31 mouse cellular contexts compared by ENCODE assay signal in the genomic region with DNA sequence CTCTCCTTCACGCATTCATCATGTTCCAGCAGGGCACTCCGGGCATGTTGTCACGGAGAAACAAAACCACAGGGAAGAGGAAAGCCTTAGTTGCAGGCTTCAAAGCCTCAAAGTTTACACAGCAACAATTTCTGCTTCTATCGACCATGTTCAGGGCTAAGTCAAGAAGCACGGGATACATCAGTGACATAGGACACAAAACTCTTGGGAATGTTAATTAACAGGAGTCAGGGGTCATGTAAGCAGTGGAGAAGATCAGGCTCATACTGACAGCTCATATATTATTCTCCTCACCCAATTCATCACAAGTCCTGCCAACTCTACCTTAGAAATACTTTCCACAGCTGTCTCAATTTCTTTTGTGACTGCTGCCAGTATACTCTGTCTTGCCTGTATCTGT.
DNase-seq lines count a peak whose midpoint lies in the region; ATAC-seq lines count a peak whose summit lies in the region.
"Had no signal": no experiment of that assay in that cellular context is flagged by ENCODE, and none has a peak within 500 bp of the region (broad histone marks: within the 10 kb centered on the region; RNA-seq: fewer than 3 reads in every experiment).

No protein-coding gene starts in this region.

- WGBS in kidney, embryonic 14.5 days: 39% methylated on average over 5 of the region's 5 CpGs
- WGBS in hindbrain, embryonic 13.5 days: 26% methylated on average over 5 of the region's 5 CpGs
- 47% methylated on average over 5 of the region's 5 CpGs for WGBS in midbrain, embryonic 16.5 days

- 0 out of 2 replicates have a peak, but pooled peaks cover under 1% of the 10 kb centered on the region for H3K9me3 ChIP-seq in kidney, embryonic 14.5 days (ENCODE audit: control insufficient read depth, low read length)
- H3K9me3 ChIP-seq in hindbrain, embryonic 13.5 days: peaks cover 3% of the 10 kb centered on the region; the same call in 1 of the 2 replicates
- H3K9me3 ChIP-seq in midbrain, embryonic 16.5 days (replicated peaks; ENCODE audit: control insufficient read depth, low read length, poor library complexity, severe bottlenecking): peaks cover under 1% of the 10 kb centered on the region; the same call in 1 of the 2 replicates
- H3K9me3 ChIP-seq: intestine, embryonic 15.5 days had no signal

- H3K4me2 ChIP-seq in kidney, embryonic 14.5 days (replicated peaks; ENCODE audit: low read depth, low read length): no peak overlapping the region
- no peak overlapping the region for H3K4me2 ChIP-seq in hindbrain, embryonic 13.5 days
- H3K4me2 ChIP-seq in midbrain, embryonic 16.5 days (ENCODE audit: low read length): no peak overlapping the region
- H3K4me2 ChIP-seq: embryonic facial prominence, embryonic 12.5 days; heart, embryonic 13.5 days; intestine, embryonic 15.5 days; limb, embryonic 13.5 days; liver, embryonic 11.5 days; midbrain, embryonic 11.5 days; neural tube, embryonic 13.5 days had no signal

- H3K4me3 ChIP-seq in kidney, embryonic 14.5 days (ENCODE audit: low read length): no peak overlapping the region
- H3K4me3 ChIP-seq in hindbrain, embryonic 13.5 days: no peak overlapping the region
- H3K4me3 ChIP-seq in midbrain, embryonic 16.5 days (ENCODE audit: low read depth, low read length): no peak overlapping the region
- H3K4me3 ChIP-seq: embryonic facial prominence, embryonic 12.5 days; heart, embryonic 13.5 days; intestine, embryonic 15.5 days; left cerebral cortex, adult 2 months; limb, embryonic 13.5 days; myocyte; neural tube, embryonic 13.5 days had no signal

- no peaks in the 10 kb centered on the region for H3K27me3 ChIP-seq in kidney, embryonic 14.5 days (ENCODE audit: control insufficient read depth, insufficient read depth, low read length)
- H3K27me3 ChIP-seq in hindbrain, embryonic 13.5 days: no peaks in the 10 kb centered on the region
- no peaks in the 10 kb centered on the region for H3K27me3 ChIP-seq in midbrain, embryonic 16.5 days (ENCODE audit: control insufficient read depth, insufficient read depth, low read depth, low read length)
- H3K27me3 ChIP-seq: embryonic facial prominence, embryonic 12.5 days; heart, embryonic 13.5 days; intestine, embryonic 15.5 days; limb, embryonic 13.5 days; neural tube, embryonic 13.5 days; Patski had no signal

- H3K4me1 ChIP-seq in kidney, embryonic 14.5 days (ENCODE audit: control insufficient read depth, insufficient read depth, low read length): no peaks in the 10 kb centered on the region
- H3K4me1 ChIP-seq in hindbrain, embryonic 13.5 days (replicated peaks): 0 out of 2 replicates have a peak, but pooled peaks cover 5% of the 10 kb centered on the region
- H3K4me1 ChIP-seq in midbrain, embryonic 16.5 days (ENCODE audit: control insufficient read depth, insufficient read depth, low read length): no peaks in the 10 kb centered on the region
- H3K4me1 ChIP-seq: embryonic facial prominence, embryonic 12.5 days; heart, embryonic 13.5 days; intestine, embryonic 15.5 days; limb, embryonic 13.5 days; neural tube, embryonic 13.5 days had no signal

- no peak overlapping the region for H3K27ac ChIP-seq in kidney, embryonic 14.5 days (ENCODE audit: low read depth, low read length)
- H3K27ac ChIP-seq in hindbrain, embryonic 13.5 days: no peak overlapping the region
- no peak overlapping the region for H3K27ac ChIP-seq in midbrain, embryonic 16.5 days (ENCODE audit: low read length)
- H3K27ac ChIP-seq: embryonic facial prominence, embryonic 12.5 days; heart, embryonic 13.5 days; intestine, embryonic 15.5 days; left cerebral cortex, adult 2 months; limb, embryonic 13.5 days; neural tube, embryonic 13.5 days had no signal

- DNase-seq in kidney, adult 8-10 months: no peak
- peak; percentile 20 for DNase-seq in Muller cell, postnatal 12 days (ENCODE audit: inconsistent ontology term)
- peak; percentile 3 for DNase-seq in embryo, embryonic 11 days
- DNase-seq in gastrocnemius, postnatal 14 days: no peak
- DNase-seq in cerebellum, postnatal 14 days: no peak
- DNase-seq: adrenal gland, postnatal 10 days; cerebellum, adult 11 months; cerebellum, adult 9-10 months; gastrocnemius, postnatal 36 days; heart, adult 18-20 months; heart, postnatal 10 days; kidney, adult 2 months; kidney, postnatal 14 days; lung, postnatal 14 days; retina, postnatal 1 day; right cerebral cortex, postnatal 14 days had no signal

- 0 out of 2 replicates have a peak, but pooled peaks have one; percentile 57 for ATAC-seq in kidney, embryonic 14.5 days (ENCODE audit: low FRiP score, low TSS enrichment)
- peak; percentile 49; the same call in 1 of the 2 replicates for ATAC-seq in hindbrain, embryonic 13.5 days (ENCODE audit: low FRiP score)
- ATAC-seq in midbrain, embryonic 16.5 days: no peak
- ATAC-seq: forebrain, embryonic 14.5 days; intestine, embryonic 15.5 days; Patski had no signal

- H3K36me3 ChIP-seq in kidney, embryonic 14.5 days (ENCODE audit: control insufficient read depth, insufficient read depth, low read length): no peaks in the 10 kb centered on the region
- no peaks in the 10 kb centered on the region for H3K36me3 ChIP-seq in hindbrain, embryonic 13.5 days
- no peaks in the 10 kb centered on the region for H3K36me3 ChIP-seq in midbrain, embryonic 16.5 days (ENCODE audit: control insufficient read depth, insufficient read depth, low read length)
- H3K36me3 ChIP-seq: embryonic facial prominence, embryonic 12.5 days; G1E; heart, embryonic 13.5 days; intestine, embryonic 15.5 days; limb, embryonic 13.5 days; neural tube, embryonic 13.5 days had no signal

- no peak overlapping the region for H3K9ac ChIP-seq in kidney, embryonic 14.5 days (ENCODE audit: low read depth, low read length)
- no peak overlapping the region for H3K9ac ChIP-seq in hindbrain, embryonic 13.5 days
- H3K9ac ChIP-seq in midbrain, embryonic 16.5 days (ENCODE audit: low read depth, low read length): no peak overlapping the region
- H3K9ac ChIP-seq: embryonic facial prominence, embryonic 12.5 days; heart, embryonic 13.5 days; intestine, embryonic 15.5 days; limb, embryonic 13.5 days; neural tube, embryonic 13.5 days had no signal

- intact Hi-C loops in gastrocnemius, postnatal 14 days (cut with DNase I; ENCODE audit: low total_unique reads): no loop called here

Comparison
In these comparisons a context has a peak if more than half of its experiments do, and no peak if none do; other contexts are left out.
1. DNase-seq: peak in Muller cell, postnatal 12 days (single experiment) and embryo, embryonic 11 days (single experiment); none in kidney, adult 8-10 months (0 of 2), gastrocnemius, postnatal 14 days (single experiment) and cerebellum, postnatal 14 days (0 of 2).